Mouse (Mus musculus) right cerebral cortex, adult 2 months (tissue): ENCODE measurements around the gene Pdss2.

Experiments used
- DNase-seq, 2 experiments: peaks; one replicate each; pipeline ENCODE4 v3.0.0; 2021 to 2022; ENCODE audit warnings: low spot score in 2 of 2

The Pdss2 gene

GRCm38 (mm10) chr10:43220910-43221625, at the start of gene Pdss2:
Gene Pdss2 (plus strand): TSS chr10:43221486.
- DNase-seq, result peak; percentile 94 to 95

GRCm38 (mm10) chr10:43172066-43172465, 49.2 kb upstream of the Pdss2 start:
- no peak for DNase-seq

DNA sequence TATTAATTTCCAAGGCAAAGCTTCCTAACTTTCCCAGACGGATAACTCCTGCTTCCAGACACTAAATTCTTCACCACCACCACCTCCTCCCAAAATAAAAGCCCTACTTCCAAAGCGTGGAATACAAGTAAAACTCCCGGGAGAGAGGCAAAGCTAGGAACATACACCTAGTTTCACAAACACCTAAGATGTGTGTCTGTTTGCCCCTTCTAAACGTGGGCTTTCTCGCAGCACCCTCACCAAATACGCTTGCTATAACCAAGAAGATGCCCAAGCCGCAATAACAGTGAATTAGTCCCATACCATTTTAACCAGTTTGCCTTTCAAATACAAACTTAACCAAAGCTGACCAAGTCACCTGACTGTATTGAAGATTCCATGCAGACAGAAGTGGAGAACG, 48.7 kb upstream of the Pdss2 start:
- DNase-seq, result no peak

GRCm38 (mm10) chr10:43173141-43173827, 48.0 kb upstream of the Pdss2 start:
- no peak for DNase-seq

GRCm38 (mm10) chr10:43173828-43174325, 47.4 kb upstream of the Pdss2 start:
- DNase-seq, result no peak

- peak; percentile 78 to 82 for DNase-seq
Observed at GRCm38 (mm10) chr10:43174326-43175155, 46.7 kb upstream of the Pdss2 start, which contains the start of the genes Sobp and 9030612E09Rik. Gene Sobp (minus strand): TSS chr10:43174530. Gene 9030612E09Rik (plus strand): TSS chr10:43174704.

DNA sequence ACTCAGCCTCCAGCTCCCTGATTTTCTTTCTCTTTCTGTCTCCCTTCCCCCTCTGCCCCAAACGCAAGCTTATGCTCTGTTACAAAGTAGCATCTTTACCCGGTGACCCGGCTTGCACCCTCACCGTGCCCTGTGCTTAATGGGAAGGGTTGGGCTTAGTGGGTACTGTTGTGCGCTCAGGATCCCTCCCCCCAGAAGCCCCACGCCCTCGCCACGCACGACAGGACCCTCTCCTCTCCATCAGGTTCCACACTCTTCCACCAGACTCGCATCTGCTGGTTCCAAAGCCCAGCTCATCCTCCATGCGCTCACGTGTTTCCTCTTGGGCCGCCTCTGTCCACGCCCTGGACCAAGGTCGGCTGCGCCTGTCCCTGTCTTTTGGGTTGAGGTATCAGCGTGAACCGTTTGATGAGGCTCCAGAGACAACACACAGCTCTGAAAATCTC, 46.1 kb upstream of the Pdss2 start:
- DNase-seq, result peak; percentile 36 to 51

- no peak for DNase-seq
Observed at GRCm38 (mm10) chr10:43180313-43180912, 40.9 kb upstream of the Pdss2 start.

DNA sequence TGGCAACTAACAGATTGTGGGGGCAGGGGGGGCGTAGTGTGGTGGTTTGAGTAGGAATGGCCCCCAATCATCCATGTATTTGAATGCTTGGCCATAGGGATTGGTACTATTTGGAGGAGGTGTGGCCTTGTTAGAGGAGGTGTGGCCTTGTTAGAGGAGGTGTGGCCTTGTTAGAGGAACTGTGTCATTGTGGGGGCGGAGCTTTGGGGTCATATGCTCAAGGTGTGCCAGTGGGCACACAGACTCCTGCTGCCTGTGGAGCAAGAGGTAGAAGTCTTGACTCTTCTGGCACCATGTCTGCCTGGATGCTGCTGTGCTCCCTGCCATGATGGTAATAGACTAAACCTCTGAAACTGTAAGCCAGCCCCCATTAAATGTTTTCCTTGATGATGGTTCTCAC, 21.1 kb upstream of the Pdss2 start:
- DNase-seq, result no peak

- DNase-seq, result no peak
Observed at GRCm38 (mm10) chr10:43203865-43204264, 17.4 kb upstream of the Pdss2 start.

GRCm38 (mm10) chr10:43211866-43212265, 9.4 kb upstream of the Pdss2 start:
- no peak for DNase-seq

DNA sequence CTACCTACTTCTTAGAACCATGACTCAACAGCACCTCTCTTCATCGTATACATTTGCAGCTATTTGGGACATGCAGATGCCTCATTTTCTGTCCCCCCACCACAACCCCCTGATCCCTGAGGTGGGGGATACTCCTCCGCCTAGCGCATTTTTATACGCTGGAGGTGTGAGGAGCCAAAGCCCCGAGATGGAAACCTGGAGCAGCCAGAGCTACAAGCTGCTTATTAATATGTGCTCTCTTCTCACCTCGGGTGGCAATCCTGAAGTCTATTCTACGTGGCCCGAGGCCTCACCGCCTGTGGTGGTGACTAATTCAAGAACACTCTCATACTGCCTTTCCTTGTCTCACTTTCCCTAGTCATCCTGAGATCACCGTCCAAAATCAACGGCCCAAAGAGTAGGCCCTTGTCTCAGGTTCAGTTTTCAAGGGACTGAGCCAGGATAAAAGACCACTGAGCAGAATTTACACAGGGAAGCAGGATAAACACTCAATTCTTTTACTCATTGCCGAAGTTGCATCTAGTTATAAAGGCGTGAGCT, 3.9 kb upstream of the Pdss2 start:
- no peak for DNase-seq

- DNase-seq, result peak in 1 of 2 experiments; percentile 18
Observed at GRCm38 (mm10) chr10:43220479-43220878, 807 bp upstream of the Pdss2 start.

- DNase-seq, result no peak
Observed at GRCm38 (mm10) chr10:43221659-43222058, 373 bp downstream of the Pdss2 start.

DNA sequence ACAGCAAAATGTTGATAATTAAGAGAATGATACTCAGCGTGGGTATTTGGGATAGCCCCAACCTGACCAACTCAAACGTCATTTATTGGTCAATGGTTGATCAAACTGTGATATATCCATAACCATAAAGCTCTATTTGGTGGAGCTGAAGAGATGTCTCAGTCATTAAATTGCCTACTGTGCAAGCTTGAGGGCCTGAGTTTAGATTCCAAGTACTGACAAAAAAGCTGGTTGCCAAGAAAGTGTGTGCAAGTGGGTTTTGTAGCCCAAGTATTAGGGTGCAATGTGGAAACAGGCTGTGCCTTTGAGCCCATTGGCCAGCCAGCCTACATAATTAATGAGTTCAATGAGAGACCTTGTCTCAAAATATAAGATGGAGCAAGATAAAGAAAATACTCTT, 2.1 kb downstream of the Pdss2 start:
- DNase-seq, result no peak

DNA sequence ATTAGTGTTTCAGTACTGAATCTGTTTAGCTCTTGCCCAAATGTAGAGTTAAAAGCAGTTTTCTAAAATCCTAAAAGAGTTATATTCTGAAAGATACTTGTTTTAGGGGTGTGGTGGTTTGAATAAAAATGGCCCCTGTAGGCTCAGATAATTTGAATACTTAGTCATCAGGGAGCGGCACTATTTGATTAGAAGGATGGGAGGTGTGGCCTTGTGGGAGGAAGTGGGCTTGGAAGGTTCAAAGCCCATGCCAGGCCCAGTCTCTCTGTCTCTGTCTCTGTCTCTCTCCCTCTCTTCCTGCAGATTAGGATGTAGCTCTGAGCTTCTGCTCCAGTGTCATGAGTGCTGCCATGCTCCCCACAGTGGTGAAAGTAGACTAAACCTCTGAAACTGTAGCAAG, 5.1 kb downstream of the Pdss2 start:
- no peak for DNase-seq

- DNase-seq, result no peak
Observed at GRCm38 (mm10) chr10:43229236-43229635, 8.0 kb downstream of the Pdss2 start.

GRCm38 (mm10) chr10:43234522-43234921, 13.2 kb downstream of the Pdss2 start:
- DNase-seq, result no peak

GRCm38 (mm10) chr10:43235011-43235410, 13.7 kb downstream of the Pdss2 start:
- DNase-seq, result no peak

DNA sequence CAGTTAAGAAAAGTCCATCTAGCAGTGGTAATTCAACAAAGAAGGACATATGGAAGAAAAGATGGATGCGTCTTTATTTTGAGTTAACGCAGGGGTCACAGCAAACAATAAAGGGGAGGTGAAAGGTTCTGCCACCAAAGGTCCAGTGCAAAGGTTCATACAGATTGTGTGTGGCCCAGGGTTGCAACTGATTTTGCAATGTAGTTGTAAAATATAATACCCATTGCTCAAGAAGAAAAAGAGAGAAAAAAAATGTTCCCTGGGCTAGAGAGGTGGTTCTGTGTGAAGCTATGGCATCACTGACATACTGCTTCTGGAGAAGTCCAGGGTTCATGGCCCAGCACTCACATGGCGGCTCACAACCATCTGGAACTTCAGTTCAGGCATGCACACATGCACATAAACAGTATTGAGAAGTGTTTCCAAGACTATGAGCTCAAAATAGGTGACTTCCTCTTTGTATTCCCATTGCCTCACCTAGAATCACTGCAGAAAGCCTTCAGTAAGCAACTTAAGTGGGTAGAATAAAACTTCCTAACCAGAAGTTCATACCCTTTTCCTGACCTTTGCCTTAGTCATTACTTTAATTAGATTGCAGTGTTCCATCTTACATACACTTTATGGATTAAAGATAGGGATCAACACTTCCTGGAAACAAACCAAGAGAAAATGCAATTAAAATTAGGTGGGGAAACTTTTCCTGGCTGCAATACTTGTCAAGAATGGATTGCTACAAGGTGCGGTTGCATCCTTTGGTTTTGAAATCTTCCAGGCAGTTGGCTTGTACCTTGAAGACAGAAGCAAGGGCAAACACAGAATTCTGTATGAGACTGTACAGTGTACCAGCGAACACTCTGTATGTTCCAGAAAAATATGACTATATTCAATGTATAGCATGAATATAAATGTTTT, 14.7 kb downstream of the Pdss2 start:
- no peak for DNase-seq
